Mouse (Mus musculus): ENCODE results near the gene Ing4. TPM values are rescaled to one million over a fixed set of nuclear protein-coding genes. Genes with fewer than 3 reads are reported as not detected.
"Not testable (repeated sequence)": the region's sequence is repeated elsewhere in the genome, so short reads cannot be mapped to it uniquely, and the experiment has no call there.

Ing4 gene
- total RNA-seq, 2 experiments from 2014 or later, result 22.0 to 23.2 TPM

DNA sequence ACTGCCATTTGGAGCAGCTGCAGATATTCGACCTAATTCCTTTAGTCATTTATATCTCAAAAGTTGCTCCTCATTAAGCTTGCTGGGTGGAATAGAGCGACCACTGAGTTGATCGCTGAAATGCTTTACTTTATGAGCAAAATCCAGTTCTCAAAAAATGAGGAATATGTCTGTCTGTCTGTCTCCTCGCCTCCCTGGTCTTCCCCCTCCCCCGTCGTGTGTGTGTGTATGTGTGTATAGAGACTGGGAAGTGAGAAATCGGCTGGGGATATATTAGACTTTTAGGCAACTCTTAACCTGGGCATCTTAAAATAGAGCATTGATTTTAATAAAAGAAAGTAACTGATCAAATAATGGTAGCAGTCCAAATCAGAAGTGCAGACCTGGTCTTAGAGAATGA, 661 bp downstream of the Ing4 start:
- no peak for DNase-seq (ENCODE audit: low spot score)

DNA sequence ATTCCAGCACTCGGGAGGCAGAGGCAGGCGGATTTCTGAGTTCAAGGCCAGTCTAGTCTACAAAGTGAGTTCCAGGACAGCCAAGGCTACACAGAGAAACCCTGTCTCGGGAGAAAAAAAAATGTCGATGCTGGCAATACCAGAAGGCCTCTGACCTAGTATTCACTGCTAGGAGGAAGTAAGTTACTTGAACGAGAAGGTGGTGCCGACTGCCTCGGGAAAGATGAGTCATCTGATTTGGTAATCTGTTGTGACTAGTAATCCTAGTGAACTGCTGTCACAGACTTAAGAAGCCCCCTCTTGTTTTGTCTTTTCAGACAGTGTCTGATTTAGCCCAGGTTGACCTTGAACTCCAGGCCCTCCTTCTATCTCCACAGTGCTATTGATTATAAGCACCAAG, 1.5 kb downstream of the Ing4 start:
- DNase-seq (ENCODE audit: low spot score), result no peak

GRCm38 (mm10) chr6:125042081-125042480, 2.5 kb downstream of the Ing4 start:
- DNase-seq (ENCODE audit: low spot score), result no peak

- DNase-seq (ENCODE audit: low spot score), result peak; percentile 82
Measured at GRCm38 (mm10) chr6:125046691-125047090, 7.1 kb downstream of the Ing4 start.

DNA sequence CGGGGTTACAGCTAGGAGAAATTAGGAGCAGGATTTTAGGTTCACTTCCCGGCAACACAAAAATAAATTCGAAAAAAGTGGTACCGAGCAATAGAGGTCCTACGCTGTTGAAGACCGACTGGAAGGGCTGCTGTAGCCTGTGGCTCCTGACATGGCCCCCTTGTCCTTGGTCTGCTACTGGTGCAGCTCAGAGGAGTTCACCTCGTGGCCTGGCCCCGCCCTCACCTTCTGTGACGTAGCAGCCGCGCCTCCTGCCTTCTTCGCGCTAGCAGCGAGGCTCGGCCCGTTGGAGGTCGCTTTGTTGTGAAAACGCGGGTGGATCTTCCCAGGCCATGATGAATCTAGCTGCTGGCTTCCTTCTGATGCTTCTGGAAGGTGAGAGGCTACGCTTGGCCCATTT, 10.1 kb downstream of the Ing4 start, which contains the start of gene Acrbp:
Gene Acrbp (plus strand): TSS at position 12 of the 400 bp plus-strand sequence.
- DNase-seq (ENCODE audit: low spot score), result no peak

- no peak for DNase-seq (ENCODE audit: low spot score)
Measured at GRCm38 (mm10) chr6:125051237-125051636, 11.7 kb downstream of the Ing4 start.

- no peak for DNase-seq (ENCODE audit: low spot score)
Measured at GRCm38 (mm10) chr6:125061493-125061892, 21.9 kb downstream of the Ing4 start.

- no peak for DNase-seq (ENCODE audit: low spot score)
Measured at GRCm38 (mm10) chr6:125062511-125062910, 23.0 kb downstream of the Ing4 start.

- DNase-seq (ENCODE audit: low spot score), result no peak
Measured at GRCm38 (mm10) chr6:125063906-125064305, 24.3 kb downstream of the Ing4 start.

- not testable (repeated sequence) for DNase-seq (ENCODE audit: low spot score)
Measured at GRCm38 (mm10) chr6:125065223-125065622, 25.7 kb downstream of the Ing4 start.

GRCm38 (mm10) chr6:125067571-125067995, 28.0 kb downstream of the Ing4 start, which contains the start of gene Lpar5:
TSS of gene Lpar5 (plus strand) at chr6:125067920.
- no peak for DNase-seq (ENCODE audit: low spot score)

DNA sequence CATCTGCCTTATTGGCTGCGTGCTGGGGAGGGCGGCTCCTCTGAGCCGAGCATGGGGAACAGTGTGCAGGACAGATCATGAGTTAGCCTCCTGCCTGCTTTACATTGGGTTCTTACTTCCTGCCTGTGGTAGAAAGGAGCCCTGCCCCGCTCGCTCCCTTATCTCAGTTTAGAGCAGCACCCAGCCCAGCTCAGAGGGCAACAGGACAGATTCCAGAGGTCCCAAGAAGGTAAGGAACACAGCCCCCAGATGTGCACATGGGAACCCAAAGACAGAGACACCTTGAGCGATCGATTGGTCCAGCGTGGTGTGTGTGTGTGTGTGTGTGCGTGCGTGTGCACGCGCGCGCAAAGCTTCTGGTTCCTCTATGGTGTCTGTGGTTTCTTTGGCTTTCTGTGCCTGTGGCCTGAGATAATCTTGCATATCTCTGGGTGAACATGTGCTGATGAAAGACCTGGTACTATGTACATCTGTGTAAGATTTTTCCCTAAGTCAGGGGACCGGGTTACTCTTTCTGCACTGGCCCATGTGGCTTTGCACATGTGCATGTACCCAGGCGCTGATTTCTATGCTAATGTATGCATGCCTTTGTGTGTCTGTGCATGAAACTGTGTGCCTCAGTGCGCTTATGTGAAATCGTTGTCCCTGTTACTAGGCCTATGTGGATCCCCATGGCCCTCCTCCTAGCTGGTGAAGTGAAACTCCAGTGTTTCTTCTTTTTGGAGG, 31.8 kb downstream of the Ing4 start:
- DNase-seq (ENCODE audit: low spot score), result no peak

DNA sequence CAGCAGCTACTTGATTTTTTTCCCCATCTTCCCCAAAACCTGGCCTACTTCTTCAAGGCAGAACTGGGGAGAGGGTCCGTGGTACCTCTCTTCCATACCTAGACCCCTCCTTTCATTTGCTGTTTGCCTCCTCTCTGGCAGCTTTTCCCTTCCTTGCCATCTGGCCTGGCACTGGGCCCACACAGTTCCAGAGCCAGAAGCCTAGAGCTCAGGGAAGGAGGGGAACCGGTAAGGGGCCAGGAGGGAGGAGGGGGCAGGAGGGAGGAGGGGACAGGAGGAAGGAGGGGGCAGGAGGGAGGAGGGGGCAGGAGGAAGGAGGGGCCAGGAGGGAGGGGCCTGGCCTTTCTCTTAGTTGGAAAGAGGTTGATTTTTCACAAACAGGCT, 32.3 kb downstream of the Ing4 start:
- DNase-seq (ENCODE audit: low spot score), result no peak

- no peak for DNase-seq (ENCODE audit: low spot score)
Measured at GRCm38 (mm10) chr6:125073825-125074224, 34.3 kb downstream of the Ing4 start.

DNA sequence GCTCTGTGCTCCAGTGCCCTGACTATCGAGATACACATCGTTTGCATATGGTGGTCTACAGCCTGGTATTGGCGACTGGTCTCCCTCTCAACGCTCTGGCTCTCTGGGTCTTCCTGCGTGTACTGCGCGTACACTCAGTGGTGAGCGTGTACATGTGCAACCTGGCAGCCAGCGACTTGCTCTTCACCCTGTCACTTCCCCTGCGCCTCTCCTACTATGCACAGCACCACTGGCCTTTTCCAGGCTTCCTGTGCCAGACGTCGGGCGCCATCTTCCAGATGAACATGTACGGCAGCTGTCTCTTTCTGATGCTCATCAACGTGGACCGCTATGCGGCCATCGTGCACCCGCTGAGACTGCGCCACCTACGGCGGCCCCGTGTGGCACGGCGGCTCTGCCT, 41.8 kb downstream of the Ing4 start:
- no peak for DNase-seq (ENCODE audit: low spot score)

DNA sequence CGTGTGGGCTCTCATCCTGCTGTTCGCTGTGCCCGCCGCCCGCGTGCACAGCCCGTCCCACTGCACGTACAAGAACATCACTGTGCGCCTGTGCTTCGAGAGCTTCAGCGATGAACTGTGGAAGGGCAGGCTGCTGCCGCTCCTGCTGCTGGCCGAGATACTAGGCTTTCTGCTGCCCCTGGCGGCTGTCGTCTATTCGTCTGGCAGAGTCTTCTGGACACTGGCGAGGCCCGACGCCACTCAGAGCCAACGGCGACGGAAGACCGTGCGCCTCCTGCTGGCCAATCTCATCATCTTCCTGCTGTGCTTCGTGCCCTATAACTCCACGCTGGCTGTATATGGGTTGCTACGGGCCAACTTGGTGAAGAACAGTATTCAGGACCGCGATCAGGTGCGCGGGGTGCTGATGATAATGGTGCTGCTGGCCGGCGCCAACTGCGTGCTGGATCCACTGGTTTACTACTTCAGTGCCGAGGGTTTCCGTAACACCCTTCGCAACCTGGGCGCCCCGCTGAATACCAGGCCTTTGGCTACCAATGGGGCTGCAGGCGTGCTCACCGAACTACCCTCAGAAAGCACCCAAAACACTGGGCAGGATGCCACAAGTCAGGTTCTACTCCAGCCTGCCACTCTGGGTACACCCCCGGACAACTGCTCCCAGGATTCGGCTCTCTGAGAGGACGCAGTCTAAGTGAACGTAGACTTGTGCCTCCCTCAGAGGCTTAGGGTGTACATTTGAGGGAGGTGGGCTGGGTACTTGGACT, 42.4 kb downstream of the Ing4 start:
- peak; percentile 89 for DNase-seq (ENCODE audit: low spot score)

GRCm38 (mm10) chr6:125082801-125083386, 43.3 kb downstream of the Ing4 start:
- no peak for DNase-seq (ENCODE audit: low spot score)

DNA sequence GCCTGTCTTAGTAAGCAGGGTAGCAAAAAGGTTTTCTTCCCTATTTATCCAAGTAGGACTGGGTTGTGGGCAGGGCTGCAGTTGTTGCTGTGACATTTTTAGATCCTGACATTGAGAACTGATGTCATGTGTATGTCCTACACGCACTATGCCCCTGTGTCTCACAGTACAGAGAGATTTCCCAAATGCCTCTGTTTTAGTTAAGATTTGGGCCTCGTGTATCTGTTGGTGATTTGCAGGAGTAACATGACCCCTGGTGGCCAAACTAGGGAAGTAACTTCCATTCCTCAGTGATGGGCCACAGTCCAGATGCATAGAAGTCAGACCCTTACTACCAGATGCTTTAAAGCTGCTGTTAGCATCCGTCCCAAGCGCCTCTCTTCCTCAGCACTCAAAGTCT, 44.9 kb downstream of the Ing4 start:
- peak; percentile 69 for DNase-seq (ENCODE audit: low spot score)

DNA sequence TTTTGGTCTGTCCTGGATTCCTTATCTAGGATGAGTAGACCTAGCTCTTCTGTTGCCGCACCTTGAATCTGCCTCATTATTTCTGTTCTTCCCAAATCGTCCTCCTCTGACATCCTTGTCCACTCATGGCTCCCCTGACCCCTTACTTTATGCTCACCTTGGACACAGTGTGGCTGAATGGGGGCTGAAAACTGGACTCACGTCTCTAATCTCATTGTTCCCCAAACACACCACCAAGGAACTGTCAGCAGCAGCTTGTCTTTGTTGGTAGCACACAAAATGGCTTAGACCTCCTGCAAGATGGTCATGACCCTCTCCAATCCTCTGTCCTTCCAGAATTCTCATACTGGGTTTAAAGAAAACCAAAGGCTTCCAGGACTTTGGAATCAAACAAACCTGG, 48.4 kb downstream of the Ing4 start:
- no peak for DNase-seq (ENCODE audit: low spot score)

DNA sequence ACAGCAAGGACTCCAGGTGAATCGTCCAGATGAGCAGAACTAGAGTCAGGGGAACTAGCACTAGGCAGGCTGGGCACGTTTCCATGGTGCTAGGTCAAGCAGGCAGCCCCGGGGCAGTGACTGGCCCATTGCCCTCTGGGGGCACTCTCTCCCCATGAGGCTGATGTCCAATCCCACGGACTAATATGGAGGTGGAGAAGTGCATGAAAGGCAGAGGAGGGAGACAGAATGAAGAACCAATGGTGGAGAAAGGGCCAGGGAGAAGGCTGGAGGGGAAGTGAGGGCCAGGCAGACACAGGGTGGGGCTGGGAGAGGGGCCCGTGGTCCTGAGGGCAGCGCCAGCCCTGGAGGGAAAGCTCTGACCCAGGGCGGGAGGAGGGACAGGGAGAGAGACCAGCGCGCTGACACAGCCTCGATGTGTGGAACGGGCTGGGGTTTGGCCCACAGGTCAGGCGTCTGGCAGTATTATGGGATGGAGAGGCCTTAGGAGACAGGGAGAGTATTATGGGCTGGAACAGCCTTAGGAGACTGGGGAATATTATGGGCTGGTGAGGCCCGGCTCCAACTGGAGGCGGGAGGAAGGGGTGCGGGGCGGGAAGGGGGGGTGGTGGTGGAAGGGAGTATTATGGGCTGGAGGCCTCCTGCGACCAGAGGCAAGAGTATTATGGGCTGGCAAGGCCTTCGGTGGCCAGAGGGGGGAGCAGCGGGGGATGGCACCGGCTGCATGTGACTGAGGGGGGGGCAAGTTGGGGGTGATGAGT, 49.2 kb downstream of the Ing4 start:
- DNase-seq (ENCODE audit: low spot score), result peak; percentile 71

GRCm38 (mm10) chr6:125089521-125090321, 50.2 kb downstream of the Ing4 start:
- peak; percentile 70 for DNase-seq (ENCODE audit: low spot score)
